In the genomic region with DNA sequence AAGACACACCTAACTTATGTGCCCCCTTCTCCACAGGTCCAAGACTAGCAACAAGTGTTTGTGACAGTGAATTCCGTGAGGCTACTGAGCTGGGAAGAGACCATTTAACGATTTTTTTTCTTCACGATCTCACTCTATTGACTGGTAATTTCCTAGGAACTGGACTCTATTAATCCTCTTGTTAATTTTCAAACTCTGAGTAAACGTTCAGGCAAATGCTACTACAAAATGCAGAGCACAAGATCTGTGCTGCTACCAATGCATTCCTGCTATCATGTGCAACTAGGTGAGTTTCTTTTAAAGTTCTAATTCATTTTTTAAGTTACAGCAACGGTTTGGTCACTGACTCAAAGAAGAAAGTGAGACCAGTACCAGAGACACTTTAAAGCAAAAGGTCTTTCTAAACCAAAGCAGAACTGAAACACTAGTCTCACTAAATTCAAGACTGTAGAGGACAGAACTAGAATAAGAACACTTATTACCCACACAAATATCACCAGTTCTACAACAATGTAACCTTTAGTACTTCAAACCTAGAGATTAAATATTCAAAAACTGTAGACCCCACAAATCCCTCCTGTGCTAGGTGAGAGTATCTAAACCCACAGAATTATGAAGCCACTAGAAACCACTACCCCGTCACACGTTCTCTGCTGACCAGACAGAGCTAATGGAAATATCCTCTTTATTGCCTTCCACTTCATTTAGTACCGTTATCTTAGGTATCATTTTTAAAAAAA, we compare ENCODE assay signal across 7 mouse cellular contexts. TPM values are rescaled to one million over a fixed set of nuclear protein-coding genes. Genes with fewer than 3 reads are reported as not detected.
DNase-seq lines count a peak whose midpoint lies in the region; ATAC-seq and TF ChIP-seq lines count a peak whose summit lies in the region.

No protein-coding gene starts in this region.

- peak overlapping the region; percentile 89; the same call in 1 of the 2 replicates for H3K9ac ChIP-seq in lung, postnatal 0 days (replicated peaks; ENCODE audit: low read depth)
- H3K9ac ChIP-seq in forebrain, embryonic 13.5 days: peak overlapping the region; percentile 93
- no peak overlapping the region for H3K9ac ChIP-seq in limb, embryonic 15.5 days
- 0 out of 2 replicates have a peak overlapping the region, but pooled peaks have one; percentile 46 for H3K9ac ChIP-seq in stomach, embryonic 16.5 days (ENCODE audit: low read length)

- no peak for ATAC-seq in lung, postnatal 0 days
- ATAC-seq in forebrain, embryonic 13.5 days: no peak
- ATAC-seq in limb, embryonic 15.5 days (ENCODE audit: insufficient number of reproducible peaks, low FRiP score, low TSS enrichment, low read depth): no peak
- no peak for ATAC-seq in stomach, embryonic 16.5 days (ENCODE audit: insufficient read depth, low FRiP score)

- 32% methylated on average over 8 of the region's 8 CpGs for WGBS in lung, postnatal 0 days
- 43% methylated on average over 8 of the region's 8 CpGs for WGBS in forebrain, embryonic 13.5 days
- 32% methylated on average over 8 of the region's 8 CpGs for WGBS in limb, embryonic 15.5 days
- WGBS in stomach, embryonic 16.5 days: 35% methylated on average over 8 of the region's 8 CpGs

- H3K4me3 ChIP-seq in lung, postnatal 0 days (ENCODE audit: low read depth, low read length): peak overlapping the region; percentile 96
- peak overlapping the region; percentile 95 for H3K4me3 ChIP-seq in forebrain, embryonic 13.5 days
- peak overlapping the region; percentile 96 for H3K4me3 ChIP-seq in limb, embryonic 15.5 days
- peak overlapping the region; percentile 94 for H3K4me3 ChIP-seq in stomach, embryonic 16.5 days (replicated peaks; ENCODE audit: low read length)

- no peak for DNase-seq in lung, postnatal 0 days (ENCODE audit: low spot score)
- DNase-seq in lung, postnatal 25 days (ENCODE audit: low spot score): no peak
- DNase-seq in adrenal gland, adult 18-20 months (ENCODE audit: low spot score in 2 of 2): no peak
- DNase-seq in testis, postnatal 10 days (ENCODE audit: low spot score): no peak

- TF ChIP-seq CTCF in lung, postnatal 0 days (IDR thresholded peaks at IDR 0.05): no peak

- H3K4me2 ChIP-seq in lung, postnatal 0 days (replicated peaks; ENCODE audit: low read depth, low read length): peak overlapping the region; percentile 61
- H3K4me2 ChIP-seq in forebrain, embryonic 13.5 days: peak overlapping the region; percentile 68
- H3K4me2 ChIP-seq in limb, embryonic 15.5 days: peak overlapping the region; percentile 74
- peak overlapping the region; percentile 57 for H3K4me2 ChIP-seq in stomach, embryonic 16.5 days (ENCODE audit: low read depth, low read length)

- TF ChIP-seq EP300 in lung, postnatal 0 days (IDR thresholded peaks at IDR 0.05): no peak

- H3K27me3 ChIP-seq in lung, postnatal 0 days (replicated peaks; ENCODE audit: insufficient read depth, low read length): no peaks in the 10 kb centered on the region
- H3K27me3 ChIP-seq in forebrain, embryonic 13.5 days: no peaks in the 10 kb centered on the region
- H3K27me3 ChIP-seq in limb, embryonic 15.5 days: no peaks in the 10 kb centered on the region
- no peaks in the 10 kb centered on the region for H3K27me3 ChIP-seq in stomach, embryonic 16.5 days (ENCODE audit: control insufficient read depth, insufficient read depth, low read length)

- H3K9me3 ChIP-seq in lung, postnatal 0 days (ENCODE audit: low read length): no peaks in the 10 kb centered on the region
- no peaks in the 10 kb centered on the region; the same call in 1 of the 2 replicates for H3K9me3 ChIP-seq in forebrain, embryonic 13.5 days (replicated peaks)
- H3K9me3 ChIP-seq in limb, embryonic 15.5 days: no peaks in the 10 kb centered on the region
- no peaks in the 10 kb centered on the region for H3K9me3 ChIP-seq in stomach, embryonic 16.5 days (replicated peaks; ENCODE audit: control insufficient read depth, low read length)

- no peaks in the 10 kb centered on the region for H3K36me3 ChIP-seq in lung, postnatal 0 days (ENCODE audit: insufficient read depth, low read length)
- H3K36me3 ChIP-seq in forebrain, embryonic 13.5 days (ENCODE audit: poor library complexity, severe bottlenecking): no peaks in the 10 kb centered on the region
- H3K36me3 ChIP-seq in limb, embryonic 15.5 days: no peaks in the 10 kb centered on the region
- H3K36me3 ChIP-seq in stomach, embryonic 16.5 days (ENCODE audit: control insufficient read depth, insufficient read depth, low read length): no peaks in the 10 kb centered on the region

- no peak overlapping the region for H3K27ac ChIP-seq in lung, postnatal 0 days (ENCODE audit: low read length)
- no peak overlapping the region for H3K27ac ChIP-seq in forebrain, embryonic 13.5 days
- H3K27ac ChIP-seq in limb, embryonic 15.5 days: no peak overlapping the region
- H3K27ac ChIP-seq in stomach, embryonic 16.5 days (ENCODE audit: low read length): no peak overlapping the region

- peaks cover 18% of the 10 kb centered on the region; the same call in 1 of the 2 replicates for H3K4me1 ChIP-seq in lung, postnatal 0 days (ENCODE audit: insufficient read depth, low read depth, low read length)
- H3K4me1 ChIP-seq in forebrain, embryonic 13.5 days: peaks cover 34% of the 10 kb centered on the region
- H3K4me1 ChIP-seq in limb, embryonic 15.5 days: peaks cover 24% of the 10 kb centered on the region
- H3K4me1 ChIP-seq in stomach, embryonic 16.5 days (ENCODE audit: control insufficient read depth, insufficient read depth, low read length): peaks cover 12% of the 10 kb centered on the region

RNA-seq across cellular contexts. Expression of a gene that starts 1.7 kb away (rescaled TPM):
- 22.0 and 23.4 TPM in 2 replicates for polyA plus RNA-seq in lung, postnatal 0 days (2015; fragmentation: Nextera tagmentation; extraction: Ambion mirVana)
- polyA plus RNA-seq in forebrain, embryonic 13.5 days (2015; fragmentation: Nextera tagmentation; extraction: Ambion mirVana): 43.2 and 47.4 TPM in 2 replicates
- polyA plus RNA-seq in limb, embryonic 15.5 days (2015; fragmentation: Nextera tagmentation; extraction: Ambion mirVana): 35.6 and 42.3 TPM in 2 replicates
- polyA plus RNA-seq in stomach, embryonic 16.5 days (2015; fragmentation: Nextera tagmentation; extraction: Ambion mirVana): 20.8 and 25.1 TPM in 2 replicates
- total RNA-seq in adrenal gland, adult 18-20 months (2021): 10 to 100 TPM; 39.9 to 62.6 TPM

RNA-seq across cellular contexts. Expression of a gene that starts 44.8 kb away (rescaled TPM):
- 1.8 and 2.3 TPM in 2 replicates for polyA plus RNA-seq in lung, postnatal 0 days (2015; fragmentation: Nextera tagmentation; extraction: Ambion mirVana)
- polyA plus RNA-seq in forebrain, embryonic 13.5 days (2015; fragmentation: Nextera tagmentation; extraction: Ambion mirVana): 3.6 and 4.7 TPM in 2 replicates
- polyA plus RNA-seq in limb, embryonic 15.5 days (2015; fragmentation: Nextera tagmentation; extraction: Ambion mirVana): 99.9 and 271 TPM in 2 replicates
- polyA plus RNA-seq in stomach, embryonic 16.5 days (2015; fragmentation: Nextera tagmentation; extraction: Ambion mirVana): 1.9 and 58.5 TPM in 2 replicates
- 1 to 10 TPM; 2.9 to 7.0 TPM for total RNA-seq in adrenal gland, adult 18-20 months (2021)
